8 mouse cellular contexts compared by ENCODE assay signal in the genomic region with DNA sequence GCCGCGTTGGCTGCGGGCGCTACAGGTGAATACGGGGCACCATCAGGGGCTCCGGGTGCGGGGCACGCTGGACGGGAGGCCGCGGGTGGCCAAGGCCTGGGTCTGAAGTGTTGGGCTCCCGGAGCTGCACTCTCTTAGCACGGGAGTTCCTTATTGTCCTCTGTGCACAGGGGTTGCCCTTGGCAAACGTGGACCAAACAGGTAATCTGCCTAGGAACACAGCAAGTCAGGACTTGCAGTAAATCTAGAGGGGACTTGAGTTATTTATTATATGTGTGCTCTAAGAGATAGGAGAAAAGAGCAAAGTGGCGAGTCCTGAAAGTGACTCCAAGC. TPM values are rescaled to one million over a fixed set of nuclear protein-coding genes. Genes with fewer than 3 reads are reported as not detected.
DNase-seq lines count a peak whose midpoint lies in the region; ATAC-seq and TF ChIP-seq lines count a peak whose summit lies in the region.

No protein-coding gene starts in this region.

- no peaks in the 10 kb centered on the region for H3K27me3 ChIP-seq in lung, embryonic 15.5 days
- no peaks in the 10 kb centered on the region for H3K27me3 ChIP-seq in embryonic facial prominence, embryonic 15.5 days
- H3K27me3 ChIP-seq in limb, embryonic 10.5 days (ENCODE audit: low read depth, poor library complexity, severe bottlenecking): no peaks in the 10 kb centered on the region

- no peak for DNase-seq in lung, postnatal 10 days
- DNase-seq in limb, embryonic 10.5 days (ENCODE audit: low spot score): no peak
- no peak for DNase-seq in adrenal gland, postnatal 4 days (ENCODE audit: low spot score in 2 of 2)
- DNase-seq in urinary bladder, postnatal 10 days (ENCODE audit: low spot score): no peak

- peak overlapping the region; percentile 76 for H3K4me3 ChIP-seq in lung, embryonic 15.5 days
- H3K4me3 ChIP-seq in embryonic facial prominence, embryonic 15.5 days (replicated peaks): peak overlapping the region; percentile 68
- peak overlapping the region; percentile 78 for H3K4me3 ChIP-seq in limb, embryonic 10.5 days
- peak overlapping the region; percentile 90 for H3K4me3 ChIP-seq in olfactory bulb, adult 2 months (ENCODE audit: insufficient read depth, low read depth, low read length)

- peaks cover 16% of the 10 kb centered on the region for H3K4me1 ChIP-seq in lung, embryonic 15.5 days
- peaks cover 11% of the 10 kb centered on the region for H3K4me1 ChIP-seq in embryonic facial prominence, embryonic 15.5 days
- H3K4me1 ChIP-seq in limb, embryonic 10.5 days: peaks cover 13% of the 10 kb centered on the region
- peaks cover 3% of the 10 kb centered on the region for H3K4me1 ChIP-seq in olfactory bulb, adult 2 months (ENCODE audit: control insufficient read depth, insufficient read depth, low read length)

- H3K36me3 ChIP-seq in lung, embryonic 15.5 days: peaks cover 17% of the 10 kb centered on the region
- H3K36me3 ChIP-seq in embryonic facial prominence, embryonic 15.5 days: peaks cover 15% of the 10 kb centered on the region; the same call in 1 of the 2 replicates
- peaks cover 20% of the 10 kb centered on the region for H3K36me3 ChIP-seq in limb, embryonic 10.5 days

- TF ChIP-seq CTCF in olfactory bulb, adult 2 months (IDR thresholded peaks at IDR 0.05; ENCODE audit: insufficient read depth, low read depth, low read length): no peak

- no peaks in the 10 kb centered on the region for H3K9me3 ChIP-seq in lung, embryonic 15.5 days
- no peaks in the 10 kb centered on the region for H3K9me3 ChIP-seq in embryonic facial prominence, embryonic 15.5 days (replicated peaks)
- H3K9me3 ChIP-seq in limb, embryonic 10.5 days (replicated peaks): no peaks in the 10 kb centered on the region

- peak overlapping the region; percentile 89 for H3K4me2 ChIP-seq in lung, embryonic 15.5 days
- H3K4me2 ChIP-seq in embryonic facial prominence, embryonic 15.5 days (replicated peaks): peak overlapping the region; percentile 57

- H3K27ac ChIP-seq in lung, embryonic 15.5 days: peak overlapping the region; percentile 80
- peak overlapping the region; percentile 88 for H3K27ac ChIP-seq in embryonic facial prominence, embryonic 15.5 days (replicated peaks)
- peak overlapping the region; percentile 85 for H3K27ac ChIP-seq in limb, embryonic 10.5 days
- 0 out of 2 replicates have a peak overlapping the region, but pooled peaks have one; percentile 4 for H3K27ac ChIP-seq in olfactory bulb, adult 2 months (ENCODE audit: insufficient read depth, low read depth, low read length)

- WGBS in lung, embryonic 15.5 days: under 1% methylated on average over 15 of the region's 15 CpGs
- WGBS in embryonic facial prominence, embryonic 15.5 days: 1% methylated on average over 15 of the region's 15 CpGs
- under 1% methylated on average over 15 of the region's 15 CpGs for WGBS in limb, embryonic 10.5 days
- WGBS in olfactory bulb, adult 2 months: under 1% methylated on average over 15 of the region's 15 CpGs

- no peak for TF ChIP-seq POLR2A in olfactory bulb, adult 2 months (IDR thresholded peaks at IDR 0.05; ENCODE audit: insufficient read depth, low read depth, low read length)

- peak overlapping the region; percentile 85 for H3K9ac ChIP-seq in lung, embryonic 15.5 days
- H3K9ac ChIP-seq in embryonic facial prominence, embryonic 15.5 days: peak overlapping the region; percentile 63

- no peak for ATAC-seq in lung, embryonic 15.5 days (ENCODE audit: borderline replicate concordance, extremely low read depth, low FRiP score, low TSS enrichment)
- ATAC-seq in embryonic facial prominence, embryonic 15.5 days (ENCODE audit: insufficient number of reproducible peaks, low FRiP score, low TSS enrichment, low read depth): no peak; the same call in 1 of the 2 replicates
- no peak for ATAC-seq in monocyte, adult 5-6 weeks (replicated peaks; ENCODE audit: insufficient number of reproducible peaks, low FRiP score, low TSS enrichment, poor library complexity, severe bottlenecking)

RNA-seq across cellular contexts. Expression of a gene that starts 0.4 kb away (rescaled TPM):
- polyA plus RNA-seq in lung, embryonic 15.5 days (2015; fragmentation: Nextera tagmentation; extraction: Ambion mirVana): 68.3 and 72.5 TPM in 2 replicates
- 73.4 and 76.2 TPM in 2 replicates for polyA plus RNA-seq in embryonic facial prominence, embryonic 15.5 days (2015; fragmentation: Nextera tagmentation; extraction: Ambion mirVana)
- 42.2 and 45.1 TPM in 2 replicates for polyA plus RNA-seq in limb, embryonic 10.5 days (2016; fragmentation: Nextera tagmentation; extraction: Ambion mirVana)
- not detected in 2 replicates for polyA plus RNA-seq in olfactory bulb, adult 2 months (2012; ENCODE audit: insufficient read depth, insufficient read length, low replicate concordance, missing spikeins)
- total RNA-seq in adrenal gland, postnatal 4 days (2021): 10 to 100 TPM; 59.1 to 64.7 TPM
- 24.9 to 27.4 TPM (median 26.5 TPM) in 3 replicates for total RNA-seq in monocyte, adult 5-6 weeks (2017)

RNA-seq across cellular contexts. Expression of a gene that starts 0.7 kb away (rescaled TPM):
- 37.4 and 38.4 TPM in 2 replicates for polyA plus RNA-seq in lung, embryonic 15.5 days (2015; fragmentation: Nextera tagmentation; extraction: Ambion mirVana)
- 39.2 and 41.1 TPM in 2 replicates for polyA plus RNA-seq in embryonic facial prominence, embryonic 15.5 days (2015; fragmentation: Nextera tagmentation; extraction: Ambion mirVana)
- 51.9 and 53.3 TPM in 2 replicates for polyA plus RNA-seq in limb, embryonic 10.5 days (2016; fragmentation: Nextera tagmentation; extraction: Ambion mirVana)
- polyA plus RNA-seq in olfactory bulb, adult 2 months (2012; ENCODE audit: insufficient read depth, insufficient read length, low replicate concordance, missing spikeins): not detected in 2 replicates
- 10 to 100 TPM; 27.5 to 31.1 TPM for total RNA-seq in adrenal gland, postnatal 4 days (2021)
- 34.2 to 71.2 TPM (median 57.5 TPM) in 3 replicates for total RNA-seq in monocyte, adult 5-6 weeks (2017)

RNA-seq across cellular contexts. Expression of a gene that starts 18.9 kb away (rescaled TPM):
- 5.9 and 6.6 TPM in 2 replicates for polyA plus RNA-seq in lung, embryonic 15.5 days (2015; fragmentation: Nextera tagmentation; extraction: Ambion mirVana)
- 6.7 and 8.1 TPM in 2 replicates for polyA plus RNA-seq in embryonic facial prominence, embryonic 15.5 days (2015; fragmentation: Nextera tagmentation; extraction: Ambion mirVana)
- 8.8 and 9.7 TPM in 2 replicates for polyA plus RNA-seq in limb, embryonic 10.5 days (2016; fragmentation: Nextera tagmentation; extraction: Ambion mirVana)
- polyA plus RNA-seq in olfactory bulb, adult 2 months (2012; ENCODE audit: insufficient read depth, insufficient read length, low replicate concordance, missing spikeins): not detected in 2 replicates
- total RNA-seq in adrenal gland, postnatal 4 days (2021): 10 to 100 TPM; 15.4 to 16.1 TPM
- 2.0 to 7.4 TPM (median 3.9 TPM) in 3 replicates for total RNA-seq in monocyte, adult 5-6 weeks (2017)

Comparison
In these comparisons a context has a peak if more than half of its experiments do, and no peak if none do; other contexts are left out.
1. H3K27ac ChIP-seq: peak in every context shown above with its lines; median percentile 88 in embryonic facial prominence, embryonic 15.5 days; 85 in limb, embryonic 10.5 days; 80 in lung, embryonic 15.5 days; 4 in olfactory bulb, adult 2 months.
2. RNA of a gene that starts 0.4 kb away (polyA plus RNA-seq): 73.4 to 76.2 TPM in embryonic facial prominence, embryonic 15.5 days, 68.3 to 72.5 TPM in lung, embryonic 15.5 days and 42.2 to 45.1 TPM in limb, embryonic 10.5 days; not detected in olfactory bulb, adult 2 months; every median in the first group is over 10 times any median in the second.
3. Peak in every context shown above with its lines, with median percentiles within 50 percentile points of each other: H3K4me3 ChIP-seq.